Mouse (Mus musculus) fibroblast of lung, adult 2 months (primary cell): ENCODE data around the gene Htr2b.

Source experiments
- DNase-seq: peaks from one replicate; pipeline ENCODE4 v3.0.0-alpha.2; 2011; ENCODE audit warnings: low read depth

The Htr2b gene

GRCm38 (mm10) chr1:86076565-86076964 is 35.2 kb downstream of the Htr2b start:
- no peak for DNase-seq

GRCm38 (mm10) chr1:86064271-86064991 is 47.3 kb downstream of the Htr2b start, which contains the start of gene Psmd1:
Psmd1 (plus strand) TSS chr1:86064387.
- DNase-seq: peak; percentile 89

GRCm38 (mm10) chr1:86062523-86062922 is 49.2 kb downstream of the Htr2b start:
- DNase-seq: no peak

DNA sequence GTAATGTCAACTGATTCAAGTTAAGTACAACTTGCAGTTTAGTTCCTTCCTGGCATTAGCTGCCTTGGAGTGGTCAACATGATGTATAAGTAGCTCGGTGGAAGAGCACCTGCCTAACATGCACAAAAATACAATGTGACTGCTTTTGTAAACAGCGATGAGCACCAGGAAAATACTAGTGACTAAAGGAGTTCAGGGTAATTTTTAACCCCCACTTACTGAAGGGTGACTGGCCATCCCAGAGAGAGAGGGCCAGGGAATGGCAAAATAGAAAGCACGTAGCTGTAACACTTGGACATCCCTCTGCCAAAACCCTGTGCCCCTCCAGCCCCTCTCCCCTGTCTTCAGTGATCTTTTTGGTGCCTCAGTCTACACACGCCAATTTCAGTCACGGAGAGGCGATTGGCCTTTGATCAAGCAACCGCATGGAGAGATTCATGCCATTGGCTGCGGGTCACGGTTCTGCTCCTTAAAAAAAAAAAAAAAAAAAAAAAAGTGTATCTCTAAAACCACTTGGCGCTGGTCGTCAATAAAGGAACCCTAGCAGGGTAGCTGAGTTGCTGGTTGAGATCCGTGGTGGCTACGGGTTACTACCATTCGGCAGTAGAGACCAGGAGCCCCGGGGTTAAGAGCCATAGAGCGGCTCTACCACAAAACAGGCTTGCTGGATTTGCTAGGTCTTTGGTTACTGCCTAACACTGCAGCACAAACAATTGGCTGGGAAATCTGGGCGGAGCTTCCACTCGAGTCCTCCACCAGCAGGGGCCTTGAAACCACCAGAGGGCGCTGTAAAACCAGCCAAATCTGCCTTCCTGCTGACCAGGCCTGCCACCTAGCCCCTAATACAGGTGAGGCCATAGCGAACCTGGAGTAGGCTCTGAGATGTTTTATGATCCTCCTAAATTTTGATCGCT is 52.7 kb downstream of the Htr2b start:
- peak; percentile 80 for DNase-seq

GRCm38 (mm10) chr1:86056284-86056683 is 55.5 kb downstream of the Htr2b start:
- no peak for DNase-seq

DNA sequence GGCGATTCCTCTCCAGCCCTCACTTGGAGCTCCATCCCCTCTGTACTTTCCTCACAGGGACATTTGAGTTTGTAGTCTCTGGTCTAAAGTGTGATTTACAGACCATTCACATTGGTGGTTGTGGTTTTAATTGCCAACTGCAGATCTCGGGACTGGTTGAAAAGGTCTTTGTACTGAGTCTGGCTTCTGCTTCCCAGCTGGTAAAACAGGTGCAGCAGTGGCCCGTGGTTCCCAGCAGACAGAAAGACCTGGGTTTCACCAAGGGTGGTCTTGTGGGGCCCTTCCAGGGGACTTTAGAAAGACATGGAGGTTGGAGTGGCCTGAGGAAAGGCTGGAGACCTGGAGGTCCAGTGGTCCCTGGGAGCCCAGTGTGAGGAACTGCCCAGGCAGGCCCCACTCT is 56.8 kb downstream of the Htr2b start:
- DNase-seq: no peak

DNA sequence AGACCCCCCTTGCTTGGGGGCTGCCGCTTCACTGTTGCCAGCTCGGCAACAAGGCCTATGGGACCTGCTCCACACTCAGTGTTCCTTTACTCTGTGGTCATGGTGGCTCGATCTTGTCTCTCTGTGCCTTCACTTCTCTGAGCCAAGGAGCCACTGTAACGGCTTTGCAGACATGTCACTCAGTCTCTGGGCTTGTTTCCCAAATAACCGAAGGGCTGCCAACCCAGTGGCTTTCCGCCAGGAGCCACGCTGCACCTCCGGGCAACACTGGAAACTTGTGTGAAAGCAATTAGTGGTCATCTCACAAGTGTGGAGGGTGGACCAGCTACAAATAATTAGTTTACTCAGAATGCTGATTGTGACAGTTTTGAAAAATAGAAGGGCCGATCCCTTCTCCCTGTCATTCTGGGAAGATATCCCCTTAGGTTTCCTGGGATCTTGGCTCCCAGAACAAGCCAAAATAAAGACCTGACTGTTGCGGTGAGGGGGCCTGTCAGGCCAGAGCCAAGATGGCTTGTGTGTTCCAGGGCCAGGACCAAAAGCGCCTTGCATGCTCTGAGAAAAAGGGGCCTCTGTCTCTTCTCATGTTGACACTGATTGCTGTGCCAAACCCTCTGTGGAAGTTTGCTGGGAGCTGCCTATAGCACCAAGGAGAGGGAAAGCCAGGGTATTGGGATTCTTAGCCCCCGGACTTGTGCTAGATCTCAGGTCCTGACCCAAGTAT is 58.4 kb downstream of the Htr2b start:
- DNase-seq: peak; percentile 87
